Mouse (Mus musculus): ENCODE measurements around the gene Ssxa1. TPM values are rescaled to one million over a fixed set of nuclear protein-coding genes. Genes with fewer than 3 reads are reported as not detected.
"Not testable (repeated sequence)": the region's sequence is repeated elsewhere in the genome, so short reads cannot be mapped to it uniquely, and the experiment has no call there.

The Ssxa1 gene
- not detected in 2 replicates for polyA plus RNA-seq (2015; fragmentation: Nextera tagmentation; extraction: Ambion mirVana)

DNA sequence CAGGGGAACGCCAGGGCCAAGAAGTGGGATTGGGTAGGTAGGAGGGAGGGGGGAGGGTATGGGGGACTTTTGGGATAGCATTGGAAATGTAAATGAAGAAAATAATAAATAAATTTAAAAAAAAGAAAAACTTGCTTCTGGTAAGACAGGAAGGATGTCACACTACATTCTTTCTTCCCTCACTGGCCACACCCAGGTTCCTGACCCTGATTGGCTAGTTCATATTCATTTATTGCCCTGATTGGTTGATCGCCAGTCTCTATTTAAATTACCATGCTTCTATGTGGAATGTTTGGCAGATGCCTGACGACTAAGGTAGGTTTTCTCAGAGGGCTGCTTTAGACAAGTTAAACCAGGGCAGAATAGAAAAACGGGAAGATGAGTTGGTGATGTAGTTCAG lies at the start of gene Ssxa1:
Ssxa1 (plus strand) TSS at position 301 of the 400 bp plus-strand sequence.
- no peaks in the 10 kb centered on the region for H3K27me3 ChIP-seq (replicated peaks)
- H3K9ac ChIP-seq, result no peak within 1 kb of the TSS
- no peak for ATAC-seq (replicated peaks)
- WGBS, result 82% methylated on average over 4 of the region's 4 CpGs
- no peaks in the 10 kb centered on the region for H3K9me3 ChIP-seq
- no peaks in the 10 kb centered on the region for H3K36me3 ChIP-seq (replicated peaks)
- H3K4me3 ChIP-seq, result no peak within 1 kb of the TSS
- no peaks in the 10 kb centered on the region for H3K4me1 ChIP-seq
- no peak within 1 kb of the TSS for H3K4me2 ChIP-seq
- H3K27ac ChIP-seq, result no peak within 1 kb of the TSS

DNA sequence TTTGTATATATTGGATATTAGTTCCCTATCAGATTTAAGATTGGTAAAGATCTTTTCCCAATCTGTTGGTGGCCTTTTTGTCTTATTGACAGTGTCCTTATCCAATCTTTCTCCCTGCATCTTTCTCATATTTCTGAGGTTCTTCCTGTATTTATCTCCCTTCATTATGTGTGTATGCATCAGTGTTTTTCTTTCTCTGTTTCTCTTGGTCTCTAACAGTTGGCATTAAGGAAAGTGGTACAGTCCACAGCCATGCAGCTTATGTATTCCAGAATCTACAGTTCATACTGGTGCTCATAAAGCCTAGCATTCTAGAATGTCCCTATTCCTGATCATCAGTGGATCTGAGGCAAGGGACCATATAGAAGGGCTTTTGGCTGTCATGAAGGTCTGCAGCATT lies 47.5 kb upstream of the Ssxa1 start, which contains the start of gene Spaca5:
Spaca5 (plus strand) TSS at position 301 of the 400 bp plus-strand sequence.
- Histone ChIP-seq H3K4me3 (no peak within 1 kb of the TSS), H3K9me3 (no peaks in the 10 kb centered on the region), H3K27me3 (replicated peaks) (no peaks in the 10 kb centered on the region), H3K36me3 (replicated peaks) (no peaks in the 10 kb centered on the region), H3K4me2 (no peak within 1 kb of the TSS), H3K27ac (no peak within 1 kb of the TSS), H3K9ac (no peak within 1 kb of the TSS), H3K4me1 (no peaks in the 10 kb centered on the region)
- no peak for ATAC-seq (replicated peaks)

DNA sequence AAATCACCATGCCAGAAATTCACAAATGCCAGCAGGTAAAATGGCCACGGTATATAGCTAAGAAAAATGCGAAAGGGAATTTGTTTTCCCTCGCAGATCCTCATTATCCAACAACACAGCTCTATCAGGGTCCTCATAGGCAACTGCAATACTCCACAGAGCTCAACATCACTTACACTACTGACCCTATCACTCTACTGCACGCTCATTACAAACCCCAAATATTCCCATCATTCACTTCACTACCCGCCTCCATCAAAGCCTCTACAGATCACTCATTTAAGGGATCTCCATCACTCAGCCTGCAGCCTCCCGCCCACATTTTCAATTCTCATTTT lies 27.0 kb upstream of the Ssxa1 start:
- Histone ChIP-seq H3K9ac (peak overlapping the region; percentile 44; the same call in 1 of the 2 replicates), H3K9me3 (no peaks in the 10 kb centered on the region), H3K4me1 (peaks cover 6% of the 10 kb centered on the region; the same call in 1 of the 2 replicates), H3K4me2 (peak overlapping the region; percentile 53), H3K27ac (peak overlapping the region; percentile 89), H3K36me3 (replicated peaks) (peaks cover 2% of the 10 kb centered on the region; the same call in 1 of the 2 replicates), H3K4me3 (peak overlapping the region; percentile 43), H3K27me3 (replicated peaks) (no peaks in the 10 kb centered on the region)
- 37% methylated on average over 6 of the region's 6 CpGs for WGBS
- ATAC-seq (replicated peaks), result peak; percentile 74

DNA sequence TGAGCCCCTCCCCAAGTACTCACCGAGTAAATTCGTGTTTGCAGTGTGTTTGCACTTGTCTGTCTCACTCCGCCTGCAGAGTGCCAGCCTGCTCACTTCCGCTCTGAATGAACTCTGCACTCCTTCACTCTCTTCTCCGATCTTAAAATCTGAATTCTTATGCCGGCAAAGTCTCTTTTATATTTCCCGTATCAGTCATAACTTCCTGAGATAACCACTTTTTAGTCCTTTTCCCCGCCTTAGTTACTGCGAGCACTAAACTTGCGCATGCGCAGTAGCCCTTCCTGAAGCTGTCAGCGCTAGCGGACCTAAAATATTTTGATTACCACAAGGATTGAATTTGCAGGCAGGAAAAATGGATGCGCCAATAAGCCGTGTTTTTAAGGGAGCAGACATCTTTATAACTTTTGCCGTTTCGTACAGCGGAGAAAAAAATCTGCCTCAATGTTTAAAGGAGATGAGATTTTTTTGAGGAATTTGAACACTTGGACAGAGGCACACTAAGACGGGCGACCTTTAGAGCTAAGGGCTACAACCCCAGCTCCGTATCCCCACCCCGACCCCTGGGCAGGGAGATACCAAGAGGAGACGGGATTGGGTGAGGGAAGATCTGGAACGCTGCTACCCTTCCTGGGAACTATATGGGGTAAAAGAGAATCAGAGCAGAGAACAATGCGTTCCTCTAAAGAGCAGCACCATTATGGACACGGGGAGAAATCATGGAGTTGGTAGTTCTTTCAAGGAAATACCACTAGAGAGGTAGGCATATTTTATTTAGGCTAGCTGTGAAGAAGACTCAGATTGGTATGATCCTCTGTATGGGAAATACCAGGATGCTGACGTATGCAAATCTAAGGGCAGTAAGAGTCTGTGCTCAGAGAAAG lies 26.4 kb upstream of the Ssxa1 start, which contains the start of gene Zfp300:
Zfp300 (minus strand) TSS at position 545 of the 884 bp plus-strand sequence.
- Histone ChIP-seq H3K4me3 (peak within 1 kb of the TSS; percentile 43), H3K27ac (peak within 1 kb of the TSS; percentile 89), H3K36me3 (replicated peaks) (no peaks in the 10 kb centered on the region), H3K9ac (peak within 1 kb of the TSS; percentile 44), H3K4me1 (peaks cover 6% of the 10 kb centered on the region; the same call in 1 of the 2 replicates), H3K9me3 (no peaks in the 10 kb centered on the region), H3K27me3 (replicated peaks) (no peaks in the 10 kb centered on the region), H3K4me2 (peak within 1 kb of the TSS; percentile 53)
- peak; percentile 97 for ATAC-seq (replicated peaks)
- WGBS, result 24% methylated on average over 27 of the region's 27 CpGs

DNA sequence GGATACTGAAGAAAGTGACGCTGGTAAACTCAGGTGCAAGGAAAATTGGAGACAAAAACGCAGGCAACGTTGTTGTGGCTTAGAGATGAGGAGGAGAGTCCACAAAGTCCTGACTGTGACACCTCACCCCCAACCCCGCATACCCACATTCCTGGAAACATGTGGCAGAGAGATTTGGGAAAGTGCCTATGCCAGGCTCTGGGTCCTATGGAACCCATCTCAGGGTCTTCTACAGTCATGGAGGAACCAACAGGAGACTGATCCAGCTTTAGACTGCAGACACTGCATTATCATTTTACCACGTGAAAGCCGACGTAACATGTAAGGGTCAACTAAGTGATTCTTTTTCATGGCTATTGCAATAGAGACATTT lies 25.8 kb upstream of the Ssxa1 start:
- Histone ChIP-seq H3K27ac (peak overlapping the region; percentile 89), H3K27me3 (replicated peaks) (no peaks in the 10 kb centered on the region), H3K9me3 (no peaks in the 10 kb centered on the region), H3K4me2 (peak overlapping the region; percentile 53), H3K4me1 (peaks cover 6% of the 10 kb centered on the region; the same call in 1 of the 2 replicates), H3K36me3 (replicated peaks) (no peaks in the 10 kb centered on the region), H3K9ac (peak overlapping the region; percentile 44), H3K4me3 (peak overlapping the region; percentile 43)
- WGBS, result 51% methylated on average over 7 of the region's 7 CpGs
- ATAC-seq (replicated peaks), result peak; percentile 69

DNA sequence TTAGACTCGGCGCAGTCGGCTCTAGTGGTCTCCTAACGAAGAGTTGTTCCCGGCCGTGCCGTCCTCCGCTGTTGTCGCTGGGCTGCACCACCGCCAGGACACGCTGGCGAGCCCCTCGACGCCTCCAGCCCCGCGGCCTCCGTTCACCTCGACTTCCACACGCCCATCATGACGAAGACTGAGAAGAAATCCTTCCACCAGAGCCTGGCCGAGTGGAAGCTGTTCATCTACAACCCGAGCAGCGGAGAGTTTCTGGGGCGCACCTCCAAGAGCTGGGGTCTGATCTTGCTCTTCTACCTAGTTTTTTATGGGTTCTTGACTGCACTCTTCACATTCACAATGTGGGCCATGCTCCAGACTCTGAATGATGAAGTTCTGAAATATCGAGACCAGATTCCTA lies 31.1 kb downstream of the Ssxa1 start:
- H3K4me2 ChIP-seq; H3K4me3 ChIP-seq; H3K36me3 ChIP-seq (replicated peaks); H3K27ac ChIP-seq; H3K4me1 ChIP-seq; H3K9me3 ChIP-seq; ATAC-seq (replicated peaks); H3K27me3 ChIP-seq (replicated peaks); H3K9ac ChIP-seq: not testable (repeated sequence)
- WGBS, result 95% methylated on average over 25 of the region's 25 CpGs

Other genes starting within 250 kb of the Ssxa1 start
- gene Timp1, start 245.7 kb upstream of the Ssxa1 start, polyA plus RNA-seq (2015; fragmentation: Nextera tagmentation; extraction: Ambion mirVana), result 3.1 and 4.0 TPM in 2 replicates
- 76.3 and 76.8 TPM in 2 replicates for gene Syn1, start 194.8 kb upstream of the Ssxa1 start, polyA plus RNA-seq (2015; fragmentation: Nextera tagmentation; extraction: Ambion mirVana)
- gene Cfp, start 184.3 kb upstream of the Ssxa1 start, polyA plus RNA-seq (2015; fragmentation: Nextera tagmentation; extraction: Ambion mirVana), result 8.7 and 9.0 TPM in 2 replicates
- gene Elk1, start 165.2 kb upstream of the Ssxa1 start, polyA plus RNA-seq (2015; fragmentation: Nextera tagmentation; extraction: Ambion mirVana), result 22.5 and 24.8 TPM in 2 replicates
- 27.7 and 28.5 TPM in 2 replicates for gene Uxt, start 153.8 kb upstream of the Ssxa1 start, polyA plus RNA-seq (2015; fragmentation: Nextera tagmentation; extraction: Ambion mirVana)
- 7.4 and 9.4 TPM in 2 replicates for gene Zfp182, start 53.5 kb upstream of the Ssxa1 start, polyA plus RNA-seq (2015; fragmentation: Nextera tagmentation; extraction: Ambion mirVana)
- not detected in 2 replicates for gene Spaca5, start 47.4 kb upstream of the Ssxa1 start, polyA plus RNA-seq (2015; fragmentation: Nextera tagmentation; extraction: Ambion mirVana)
- 4.3 and 5.3 TPM in 2 replicates for gene Zfp300, start 26.3 kb upstream of the Ssxa1 start, polyA plus RNA-seq (2015; fragmentation: Nextera tagmentation; extraction: Ambion mirVana)
- not detected in 2 replicates for gene Gm21876, start 59.8 kb downstream of the Ssxa1 start, polyA plus RNA-seq (2015; fragmentation: Nextera tagmentation; extraction: Ambion mirVana)

All from midbrain, embryonic 15.5 days (tissue).